Mouse (Mus musculus) CH12.LX (cell line): ENCODE data around the gene Luc7l3. TPM values are rescaled to one million over a fixed set of nuclear protein-coding genes. Genes with fewer than 3 reads are reported as not detected.

Experiments
- DNase-seq: peaks from one replicate; pipeline ENCODE4 v3.0.0-alpha.2; 2013; ENCODE audit errors: extremely low read depth
- H3K27ac ChIP-seq: 2 replicates; pipeline ENCODE4 v1.5.1; 2012; ENCODE audit warnings: low read depth, mild to moderate bottlenecking, control low read depth, moderate library complexity; ENCODE audit not compliant: insufficient read depth
- H3K27me3 ChIP-seq: replicated peaks from 2 replicates; pipeline ENCODE3; 2012; ENCODE audit warnings: inconsistent platforms
- H3K36me3 ChIP-seq, 2 experiments: replicated peaks in 1 of 2; 2 replicates each; pipeline versions ENCODE3 to v1.6.1; 2012; ENCODE audit warnings: inconsistent platforms in 1 of 2, low read length in 1 of 2, mild to moderate bottlenecking in 1 of 2, mixed read lengths in 1 of 2, moderate library complexity in 1 of 2; ENCODE audit not compliant: control insufficient read depth in 1 of 2, insufficient read depth in 1 of 2
- H3K4me1 ChIP-seq, 2 experiments: 2 replicates each; pipeline ENCODE4 v1.6.1; 2012; ENCODE audit warnings: inconsistent platforms in 1 of 2, moderate library complexity in 1 of 2; ENCODE audit not compliant: insufficient read depth in 2 of 2, control insufficient read depth in 1 of 2
- H3K4me2 ChIP-seq: 2 replicates; pipeline ENCODE4 v1.6.1; 2012; ENCODE audit warnings: low read depth, mild to moderate bottlenecking, control low read depth; ENCODE audit not compliant: poor library complexity, insufficient read depth, severe bottlenecking
- H3K4me3 ChIP-seq, 3 experiments: fragments of 150-350 bp in 1 of 3; sonication (generic) in 1 of 3; replicated peaks in 1 of 3; 2 replicates each; pipeline versions ENCODE3 to v1.5.1; 2011 to 2012; ENCODE audit warnings: low read depth in 2 of 3, low read length in 2 of 3, mild to moderate bottlenecking in 2 of 3, moderate library complexity in 2 of 3, control low read depth in 1 of 3, improper control_type of control experiment in 1 of 3, inconsistent platforms in 1 of 3, mixed read lengths in 1 of 3; ENCODE audit not compliant: poor library complexity in 1 of 3
- H3K79me2 ChIP-seq: replicated peaks from 2 replicates; pipeline ENCODE4 v1.6.1; 2012; ENCODE audit warnings: mild to moderate bottlenecking, moderate library complexity; ENCODE audit not compliant: control insufficient read depth, poor library complexity, insufficient read depth, severe bottlenecking; ENCODE audit errors: extremely low read depth
- H3K9ac ChIP-seq: 2 replicates; pipeline ENCODE4 v1.6.1; 2012; ENCODE audit warnings: low read depth, mild to moderate bottlenecking, control low read depth, moderate library complexity; ENCODE audit not compliant: insufficient read depth
- H3K9me3 ChIP-seq: replicated peaks from 2 replicates; pipeline ENCODE3; 2012; ENCODE audit warnings: low read length, inconsistent platforms, mixed read lengths
- CHD2 ChIP-seq: IDR thresholded peaks from 2 replicates; pipeline ENCODE4 v1.6.1; 2011; ENCODE audit warnings: low read length, improper control_type of control experiment
- ELF1 ChIP-seq: IDR thresholded peaks from 2 replicates; pipeline ENCODE4 v1.6.1; 2014; ENCODE audit warnings: low read depth, mild to moderate bottlenecking, inconsistent platforms, low read length, improper control_type of control experiment
- GABPA ChIP-seq: IDR thresholded peaks from 2 replicates; pipeline ENCODE4 v1.6.1; 2012; ENCODE audit warnings: low read depth, low read length, improper control_type of control experiment, inconsistent platforms; ENCODE audit not compliant: insufficient replicate concordance
- IRF4 ChIP-seq: IDR thresholded peaks from 2 replicates; pipeline ENCODE4 v1.6.1; 2014; ENCODE audit warnings: low read depth, mild to moderate bottlenecking, inconsistent platforms, low read length, improper control_type of control experiment
- JUN ChIP-seq: IDR thresholded peaks from 2 replicates; pipeline ENCODE4 v1.6.1; 2011; ENCODE audit warnings: low read depth, mild to moderate bottlenecking, low read length, improper control_type of control experiment, moderate library complexity; ENCODE audit not compliant: insufficient read depth
- MAFK ChIP-seq: IDR thresholded peaks from 2 replicates; pipeline ENCODE4 v1.6.1; 2011; ENCODE audit warnings: low read length, improper control_type of control experiment; ENCODE audit not compliant: insufficient replicate concordance
- MAX ChIP-seq: IDR thresholded peaks from 2 replicates; pipeline ENCODE4 v1.6.1; 2011; ENCODE audit warnings: low read length, improper control_type of control experiment
- MAZ ChIP-seq: IDR thresholded peaks from 2 replicates; pipeline ENCODE4 v1.6.1; 2012; ENCODE audit warnings: low read depth, mild to moderate bottlenecking, inconsistent platforms, low read length, improper control_type of control experiment, moderate library complexity
- POLR2A ChIP-seq: IDR thresholded peaks from 2 replicates; pipeline ENCODE4 v1.6.1; 2011; ENCODE audit warnings: low read depth, mild to moderate bottlenecking, improper control_type of control experiment, low read length
- POLR2AphosphoS2 ChIP-seq: IDR thresholded peaks from 2 replicates; pipeline ENCODE4 v1.6.1; 2011; ENCODE audit warnings: low read depth, low read length, improper control_type of control experiment
- RAD21 ChIP-seq: IDR thresholded peaks from 2 replicates; pipeline ENCODE4 v1.6.1; 2011; ENCODE audit warnings: low read depth, mild to moderate bottlenecking, low read length, improper control_type of control experiment, moderate library complexity
- TBP ChIP-seq: conservative IDR thresholded peaks from 2 replicates; pipeline ENCODE4 v1.6.1; 2011; ENCODE audit warnings: low read depth, low read length, improper control_type of control experiment
- USF1 ChIP-seq: IDR thresholded peaks from 2 replicates; pipeline ENCODE4 v1.6.1; 2014; ENCODE audit warnings: low read depth, mild to moderate bottlenecking, inconsistent platforms, low read length, improper control_type of control experiment
- USF2 ChIP-seq: conservative IDR thresholded peaks from 2 replicates; pipeline ENCODE4 v1.6.1; 2011; ENCODE audit warnings: low read depth, low read length, improper control_type of control experiment
- ZC3H11A ChIP-seq: IDR thresholded peaks from 2 replicates; pipeline ENCODE4 v1.6.1; 2012; ENCODE audit warnings: low read depth, mild to moderate bottlenecking, inconsistent platforms, low read length, improper control_type of control experiment
- ZKSCAN1 ChIP-seq: IDR thresholded peaks from 2 replicates; pipeline ENCODE4 v1.6.1; 2012; ENCODE audit warnings: low read depth, inconsistent platforms, low read length, improper control_type of control experiment, borderline replicate concordance
- ZMIZ1 ChIP-seq: IDR thresholded peaks from 2 replicates; pipeline ENCODE4 v1.6.1; 2012; ENCODE audit warnings: low read depth, mild to moderate bottlenecking, inconsistent platforms, low read length, improper control_type of control experiment
- ZNF384 ChIP-seq: IDR thresholded peaks from 2 replicates; pipeline ENCODE4 v1.6.1; 2012; ENCODE audit warnings: low read depth, low read length, improper control_type of control experiment, inconsistent platforms
- dilution Hi-C: fragments of 300-500 bp; cut with MboI; formaldehyde crosslinking; loops from 2 replicates; pipeline ENCODE4 v1.14.3; 2020; ENCODE audit warnings: low sequenced_read_pairs; ENCODE audit not compliant: extremely low pct_unique_long_range_greater_than_20kb, extremely low pct_ligation_motif_present
- in situ Hi-C: fragments of 300-500 bp; cut with MboI; formaldehyde crosslinking; loops from 3 replicates; pipeline ENCODE4 v1.14.3; 2019; ENCODE audit warnings: low sequenced_read_pairs, low pct_ligation_motif_present, low pct_unique_long_range_greater_than_20kb, mixed read lengths
- polyA plus RNA-seq: library from polyadenylated mRNA; unstranded; fragments of >175 nt; gene quantifications from 2 replicates; pipeline ENCODE4 v1.2.1, GENCODE M21; 2012; ENCODE audit warnings: low read depth; ENCODE audit not compliant: insufficient read length
- total RNA-seq, 2 experiments: library from RNA; depleted of rRNA; stranded (reverse); fragments of 300-350 nt in 1 of 2; fragments of >200 nt in 1 of 2; gene quantifications; 2 replicates each; pipeline ENCODE4 v1.2.3; 2012 to 2014

The Luc7l3 gene
- total and polyA plus RNA-seq, 3 experiments, result 57.7 to 246 (median 69.8) TPM

- peaks cover 4% of the 10 kb centered on the region for H3K9me3 ChIP-seq
- no peak for DNase-seq
- no peak overlapping the region for H3K9ac ChIP-seq
- dilution Hi-C loops (no loop called here), in situ Hi-C loops (no loop called here)
- no peak overlapping the region for H3K4me3 ChIP-seq
- TF ChIP-seq MAX (no peak), ZMIZ1 (no peak), TBP (no peak), MAFK (no peak), ELF1 (no peak), MAZ (no peak), ZC3H11A (no peak), JUN (no peak), USF2 (no peak), POLR2A (no peak), ZNF384 (no peak), USF1 (no peak), GABPA (no peak)
- no peak overlapping the region for H3K27ac ChIP-seq
- peaks cover 0 to 35% of the 10 kb centered on the region in 2 experiments; a peak in 2 of 4 replicates for H3K4me1 ChIP-seq
- no peaks in the 10 kb centered on the region for H3K27me3 ChIP-seq
- no peaks in the 10 kb centered on the region for H3K79me2 ChIP-seq
- peaks cover 0 to 4% of the 10 kb centered on the region in 2 experiments for H3K36me3 ChIP-seq
- H3K4me2 ChIP-seq, result no peak overlapping the region
Observed at GRCm38 (mm10) chr11:94347063-94347575, 25.3 kb upstream of the Luc7l3 start.

GRCm38 (mm10) chr11:94346611-94347010, 24.8 kb upstream of the Luc7l3 start:
- Histone ChIP-seq H3K36me3 (peaks cover 3 to 9% of the 10 kb centered on the region in 2 experiments), H3K9ac (no peak overlapping the region), H3K9me3 (peaks cover 4% of the 10 kb centered on the region), H3K27ac (no peak overlapping the region), H3K4me3 (no peak overlapping the region), H3K4me2 (no peak overlapping the region), H3K4me1 (peaks cover 0 to 40% of the 10 kb centered on the region in 2 experiments; a peak in 2 of 4 replicates), H3K79me2 (no peaks in the 10 kb centered on the region)
- DNase-seq, result no peak
- in situ Hi-C loops, result no loop called here
- no peak for TF ChIP-seq USF2
- TF ChIP-seq IRF4, result no peak
- TF ChIP-seq RAD21, result no peak
- no peak for TF ChIP-seq POLR2A
- no peak for TF ChIP-seq GABPA
- TF ChIP-seq ELF1, result no peak
- no peak for TF ChIP-seq POLR2AphosphoS2
- TF ChIP-seq CHD2, result no peak
- TF ChIP-seq ZKSCAN1, result no peak
- TF ChIP-seq ZNF384, result no peak
- TF ChIP-seq, all 38 proteins: peak for 0
- dilution Hi-C loops, result no loop called here
- H3K27me3 ChIP-seq, result no peaks in the 10 kb centered on the region
